8 mouse cellular contexts compared by ENCODE assay signal in the genomic region with DNA sequence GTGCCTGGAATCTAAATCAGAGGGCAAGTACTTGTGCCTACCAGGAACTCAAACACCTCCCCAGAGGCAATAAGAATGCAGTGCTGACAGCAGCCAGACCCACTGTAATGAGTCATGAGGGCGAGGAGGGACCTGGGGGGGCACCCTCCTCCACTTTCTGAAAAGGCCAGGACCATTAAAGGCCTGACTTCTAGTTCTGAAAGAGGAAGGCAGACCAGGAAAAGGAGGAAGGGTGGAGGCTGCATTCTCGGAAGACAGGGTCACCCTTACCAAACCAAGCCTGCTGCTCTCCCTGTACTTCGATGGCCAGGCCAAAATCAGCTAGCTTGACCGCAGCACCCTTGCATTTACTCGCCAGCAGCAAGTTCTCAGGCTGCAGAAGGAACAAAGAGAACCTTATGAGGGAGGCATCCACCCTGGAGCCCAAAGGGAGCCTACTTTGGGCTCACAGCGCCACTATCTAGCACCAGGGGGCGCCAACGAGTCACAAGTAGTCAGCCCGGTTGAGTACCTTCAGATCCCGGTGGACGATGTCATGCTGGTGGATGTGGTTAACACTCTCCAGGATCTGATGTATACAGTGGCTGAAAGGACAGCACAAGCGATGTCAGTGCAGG. TPM values are rescaled to one million over a fixed set of nuclear protein-coding genes. Genes with fewer than 3 reads are reported as not detected.
DNase-seq lines count a peak whose midpoint lies in the region; ATAC-seq and TF ChIP-seq lines count a peak whose summit lies in the region.

No protein-coding gene starts in this region.

- peak; percentile 95 for DNase-seq in 3T3-L1 (ENCODE audit: low read depth, low spot score)
- peak; percentile 90 to 92 for DNase-seq in adrenal gland, postnatal 36 days
- peak; percentile 89 for DNase-seq in embryonic facial prominence, embryonic 14.5 days (ENCODE audit: low spot score)
- DNase-seq in heart, adult 9 months (ENCODE audit: low spot score in 2 of 2): peak; percentile 89 to 90
- peak; percentile 91 for DNase-seq in kidney, adult 9 months
- DNase-seq in limb, embryonic 14.5 days (ENCODE audit: low spot score): peak; percentile 86
- peak; percentile 37 to 76 for DNase-seq in spleen, adult 2 months (ENCODE audit: low read depth in 1 of 2, low spot score in 2 of 2)

- 21% methylated on average over 11 of the region's 12 CpGs for WGBS in embryonic facial prominence, embryonic 14.5 days
- 24% methylated on average over 12 of the region's 12 CpGs for WGBS in limb, embryonic 14.5 days
- 29% methylated on average over 12 of the region's 12 CpGs for WGBS in midbrain, embryonic 16.5 days
- 27% methylated on average over 12 of the region's 12 CpGs for WGBS in spleen, adult 2 months

- no peak overlapping the region for H3K4me3 ChIP-seq in embryonic facial prominence, embryonic 14.5 days (ENCODE audit: low read depth, low read length)
- no peak overlapping the region for H3K4me3 ChIP-seq in limb, embryonic 14.5 days (replicated peaks; ENCODE audit: low read length)
- no peak overlapping the region for H3K4me3 ChIP-seq in midbrain, embryonic 16.5 days (ENCODE audit: low read depth, low read length)
- H3K4me3 ChIP-seq in spleen, adult 2 months (ENCODE audit: extremely low read depth, insufficient read depth, insufficient read length): no peak overlapping the region

- peaks cover 5% of the 10 kb centered on the region; the same call in 1 of the 2 replicates for H3K4me1 ChIP-seq in embryonic facial prominence, embryonic 14.5 days (ENCODE audit: control insufficient read depth, insufficient read depth, low read length)
- H3K4me1 ChIP-seq in limb, embryonic 14.5 days (ENCODE audit: control insufficient read depth, insufficient read depth, low read length): no peaks in the 10 kb centered on the region; the same call in 1 of the 2 replicates
- no peaks in the 10 kb centered on the region for H3K4me1 ChIP-seq in midbrain, embryonic 16.5 days (ENCODE audit: control insufficient read depth, insufficient read depth, low read length)
- H3K4me1 ChIP-seq in spleen, adult 2 months (ENCODE audit: control insufficient read depth, insufficient read depth, insufficient read length): no peaks in the 10 kb centered on the region

- TF ChIP-seq POLR2A in limb, embryonic 14.5 days (IDR thresholded peaks at IDR 0.05; ENCODE audit: borderline replicate concordance, extremely low read depth, insufficient read depth, insufficient read length): no peak
- no peak for TF ChIP-seq POLR2A in spleen, adult 2 months (IDR thresholded peaks at IDR 0.05; ENCODE audit: low read depth, low read length)

- ATAC-seq in embryonic facial prominence, embryonic 14.5 days (ENCODE audit: low read depth): peak; percentile 87
- peak; percentile 77; the same call in 1 of the 2 replicates for ATAC-seq in limb, embryonic 14.5 days (ENCODE audit: low FRiP score, low read depth)
- peak; percentile 76; the same call in 1 of the 2 replicates for ATAC-seq in midbrain, embryonic 16.5 days

- peak; percentile 98 for TF ChIP-seq CTCF in spleen, adult 2 months (IDR thresholded peaks at IDR 0.05; ENCODE audit: extremely low read depth, insufficient read depth, insufficient read length, insufficient replicate concordance)

- H3K9me3 ChIP-seq in embryonic facial prominence, embryonic 14.5 days (ENCODE audit: control insufficient read depth, low read length): no peaks in the 10 kb centered on the region
- H3K9me3 ChIP-seq in limb, embryonic 14.5 days (ENCODE audit: control insufficient read depth, low read length): no peaks in the 10 kb centered on the region
- H3K9me3 ChIP-seq in midbrain, embryonic 16.5 days (replicated peaks; ENCODE audit: control insufficient read depth, low read length, poor library complexity, severe bottlenecking): no peaks in the 10 kb centered on the region

- peaks cover 70% of the 10 kb centered on the region for H3K36me3 ChIP-seq in embryonic facial prominence, embryonic 14.5 days (ENCODE audit: control insufficient read depth, insufficient read depth, low read length)
- H3K36me3 ChIP-seq in limb, embryonic 14.5 days (ENCODE audit: control insufficient read depth, insufficient read depth, low read length): peaks cover 64% of the 10 kb centered on the region
- peaks cover 25% of the 10 kb centered on the region for H3K36me3 ChIP-seq in midbrain, embryonic 16.5 days (ENCODE audit: control insufficient read depth, insufficient read depth, low read length)
- H3K36me3 ChIP-seq in spleen, adult 2 months (ENCODE audit: control insufficient read depth, insufficient read depth, low read length): peaks cover 13% of the 10 kb centered on the region

- no peak overlapping the region for H3K4me2 ChIP-seq in embryonic facial prominence, embryonic 14.5 days (ENCODE audit: low read depth, low read length)
- no peak overlapping the region for H3K4me2 ChIP-seq in limb, embryonic 14.5 days (replicated peaks; ENCODE audit: low read depth, low read length, severe bottlenecking)
- no peak overlapping the region for H3K4me2 ChIP-seq in midbrain, embryonic 16.5 days (ENCODE audit: low read length)

- H3K9ac ChIP-seq in embryonic facial prominence, embryonic 14.5 days (ENCODE audit: low read depth, low read length): no peak overlapping the region
- H3K9ac ChIP-seq in limb, embryonic 14.5 days (ENCODE audit: low read depth, low read length, severe bottlenecking): no peak overlapping the region
- no peak overlapping the region for H3K9ac ChIP-seq in midbrain, embryonic 16.5 days (ENCODE audit: low read depth, low read length)

- peak overlapping the region; percentile 21; the same call in 1 of the 2 replicates for H3K27ac ChIP-seq in embryonic facial prominence, embryonic 14.5 days (replicated peaks; ENCODE audit: low read depth, low read length)
- peak overlapping the region; percentile 70; the same call in 1 of the 2 replicates for H3K27ac ChIP-seq in limb, embryonic 14.5 days (replicated peaks; ENCODE audit: low read depth, low read length)
- no peak overlapping the region for H3K27ac ChIP-seq in midbrain, embryonic 16.5 days (ENCODE audit: low read length)
- H3K27ac ChIP-seq in spleen, adult 2 months (ENCODE audit: insufficient read depth, low read length): no peak overlapping the region

- no peaks in the 10 kb centered on the region for H3K27me3 ChIP-seq in embryonic facial prominence, embryonic 14.5 days (replicated peaks; ENCODE audit: control insufficient read depth, insufficient read depth, low read length)
- no peaks in the 10 kb centered on the region for H3K27me3 ChIP-seq in limb, embryonic 14.5 days (ENCODE audit: control insufficient read depth, insufficient read depth, low read length)
- no peaks in the 10 kb centered on the region for H3K27me3 ChIP-seq in midbrain, embryonic 16.5 days (ENCODE audit: control insufficient read depth, insufficient read depth, low read depth, low read length)
- no peaks in the 10 kb centered on the region for H3K27me3 ChIP-seq in spleen, adult 2 months (ENCODE audit: control insufficient read depth, insufficient read depth, low read length)

RNA-seq across cellular contexts. Expression of gene Camk2g, which starts 28.1 kb away (rescaled TPM):
- 10 to 100 TPM; 45.8 to 54.6 TPM for total RNA-seq in adrenal gland, postnatal 36 days (2021)
- polyA plus RNA-seq in embryonic facial prominence, embryonic 14.5 days (2014; fragmentation: Nextera tagmentation; extraction: Ambion mirVana): 54.6 and 67.7 TPM in 2 replicates
- polyA plus RNA-seq in limb, embryonic 14.5 days (2012; rRNA removed): 58.2 and 58.4 TPM in 2 replicates
- 58.0 and 60.5 TPM in 2 replicates for polyA plus RNA-seq in limb, embryonic 14.5 days (2014; fragmentation: Nextera tagmentation; extraction: Ambion mirVana)
- polyA plus RNA-seq in midbrain, embryonic 16.5 days (2015; fragmentation: Nextera tagmentation; extraction: Ambion mirVana): 149 and 180 TPM in 2 replicates
- polyA plus RNA-seq in spleen, adult 2 months (2012; rRNA removed): 15.7 and 15.8 TPM in 2 replicates

RNA-seq across cellular contexts. Expression of gene Ndst2, which starts 31.4 kb away (rescaled TPM):
- total RNA-seq in adrenal gland, postnatal 36 days (2021): 10 to 100 TPM; 24.1 to 26.2 TPM
- 32.1 and 33.7 TPM in 2 replicates for polyA plus RNA-seq in embryonic facial prominence, embryonic 14.5 days (2014; fragmentation: Nextera tagmentation; extraction: Ambion mirVana)
- 65.9 and 74.0 TPM in 2 replicates for polyA plus RNA-seq in limb, embryonic 14.5 days (2012; rRNA removed)
- 36.5 and 41.4 TPM in 2 replicates for polyA plus RNA-seq in limb, embryonic 14.5 days (2014; fragmentation: Nextera tagmentation; extraction: Ambion mirVana)
- 17.5 and 19.3 TPM in 2 replicates for polyA plus RNA-seq in midbrain, embryonic 16.5 days (2015; fragmentation: Nextera tagmentation; extraction: Ambion mirVana)
- polyA plus RNA-seq in spleen, adult 2 months (2012; rRNA removed): 41.6 and 43.2 TPM in 2 replicates

RNA-seq across cellular contexts. Expression of gene Zswim8, which starts 58.4 kb away (rescaled TPM):
- total RNA-seq in adrenal gland, postnatal 36 days (2021): 100 to 1,000 TPM in 1 of 2 experiments, 10 to 100 TPM in 1; 97.8 to 135 TPM
- 31.1 and 34.1 TPM in 2 replicates for polyA plus RNA-seq in embryonic facial prominence, embryonic 14.5 days (2014; fragmentation: Nextera tagmentation; extraction: Ambion mirVana)
- 195 and 272 TPM in 2 replicates for polyA plus RNA-seq in limb, embryonic 14.5 days (2012; rRNA removed)
- polyA plus RNA-seq in limb, embryonic 14.5 days (2014; fragmentation: Nextera tagmentation; extraction: Ambion mirVana): 38.9 and 43.7 TPM in 2 replicates
- polyA plus RNA-seq in midbrain, embryonic 16.5 days (2015; fragmentation: Nextera tagmentation; extraction: Ambion mirVana): 44.9 and 50.3 TPM in 2 replicates
- polyA plus RNA-seq in spleen, adult 2 months (2012; rRNA removed): 177 and 225 TPM in 2 replicates

Comparison
In these comparisons a context has a peak if more than half of its experiments do, and no peak if none do; other contexts are left out.
1. H3K27ac ChIP-seq: peak in embryonic facial prominence, embryonic 14.5 days (single experiment) and limb, embryonic 14.5 days (single experiment); none in midbrain, embryonic 16.5 days (single experiment) and spleen, adult 2 months (single experiment).
2. Peak in every context shown above with its lines, with median percentiles within 50 percentile points of each other: DNase-seq and ATAC-seq.